Mouse (Mus musculus) heart, postnatal 0 days (tissue): ENCODE measurements around the gene Aldh1b1.

Source experiments
- CTCF ChIP-seq: IDR thresholded peaks from 2 replicates; pipeline ENCODE4 v1.5.1; 2016; ENCODE audit warnings: antibody characterized with exemption, control low read depth, low read depth
- EP300 ChIP-seq: IDR thresholded peaks from 2 replicates; pipeline ENCODE4 v1.6.1; 2016; ENCODE audit warnings: antibody characterized with exemption, low read depth

GRCm38 (mm10) chr4:45853496-45854246 is 54.8 kb downstream of the Aldh1b1 start:
- TF ChIP-seq CTCF (no peak), EP300 (no peak)
